Mouse (Mus musculus): ENCODE data around the gene Cxcl17.

DNA sequence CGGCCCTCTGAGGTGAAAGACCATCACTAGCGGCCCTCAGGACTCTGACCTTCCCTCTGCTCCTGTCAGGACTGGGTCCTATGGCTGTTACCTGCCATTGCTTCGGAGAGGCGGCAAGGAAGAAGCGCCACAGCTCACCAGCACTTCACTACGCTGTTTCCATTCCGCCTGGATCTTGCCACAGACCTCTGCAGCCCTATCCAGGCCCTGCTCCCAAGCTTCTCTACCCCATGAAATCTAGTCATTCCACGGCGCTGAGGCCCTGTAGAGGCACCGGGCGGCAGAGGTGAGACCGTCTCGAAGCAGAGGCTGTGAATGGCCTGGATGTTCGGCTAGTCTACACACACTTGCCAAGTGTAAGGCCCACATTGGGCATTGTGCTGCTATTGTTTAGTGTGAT, 16.1 kb downstream of the Cxcl17 start:
- no peak for TF ChIP-seq GATA1 (IDR thresholded peaks at IDR 0.05; ENCODE audit: borderline replicate concordance, low read length)
- no peak for TF ChIP-seq FLI1 (IDR thresholded peaks at IDR 0.05; ENCODE audit: low read length)

All from megakaryocyte, embryonic 14.5 days (primary cell).